Mouse (Mus musculus) intestine, postnatal 0 days (tissue): ENCODE results near the gene Dock2. TPM values are rescaled to one million over a fixed set of nuclear protein-coding genes. Genes with fewer than 3 reads are reported as not detected.
A peak's percentile ranks its signal among the peaks of the same experiment; 100 is the strongest.

Experiments
- ATAC-seq: fragments of 200-750 bp; cut with Nextera tagmentation; 2 replicates; pipeline ENCODE4 v1.8.0; 2017; ENCODE audit warnings: mild to moderate bottlenecking, moderate TSS enrichment, moderate library complexity
- H3K27ac ChIP-seq: fragments of 300-500 bp; sonication (generic); 2 replicates; pipeline ENCODE4 v1.5.1; 2014; ENCODE audit warnings: mild to moderate bottlenecking, low read depth, low read length, moderate library complexity
- H3K27me3 ChIP-seq: fragments of 300-500 bp; sonication (generic); replicated peaks from 2 replicates; pipeline ENCODE4 v1.6.1; 2014; ENCODE audit warnings: low read length, mixed read lengths; ENCODE audit not compliant: control insufficient read depth, insufficient read depth
- H3K36me3 ChIP-seq: fragments of 300-500 bp; sonication (generic); 2 replicates; pipeline ENCODE4 v1.6.1; 2014; ENCODE audit warnings: mild to moderate bottlenecking, moderate library complexity; ENCODE audit not compliant: control insufficient read depth, insufficient read depth
- H3K4me1 ChIP-seq: fragments of 300-500 bp; sonication (generic); replicated peaks from 2 replicates; pipeline ENCODE4 v1.6.1; 2014; ENCODE audit warnings: antibody characterized with exemption, low read length, mixed read lengths; ENCODE audit not compliant: control insufficient read depth, insufficient read depth
- H3K4me2 ChIP-seq: fragments of 300-500 bp; sonication (generic); replicated peaks from 2 replicates; pipeline ENCODE4 v1.6.1; 2014; ENCODE audit warnings: low read depth, mild to moderate bottlenecking, moderate library complexity
- H3K4me3 ChIP-seq: fragments of 300-500 bp; sonication (generic); 2 replicates; pipeline ENCODE4 v1.5.1; 2014; ENCODE audit warnings: low read depth, low read length
- H3K9ac ChIP-seq: fragments of 300-500 bp; sonication (generic); 2 replicates; pipeline ENCODE4 v1.6.1; 2014; ENCODE audit warnings: mild to moderate bottlenecking, low read depth, low read length
- H3K9me3 ChIP-seq: fragments of 300-500 bp; sonication (generic); 2 replicates; pipeline ENCODE4 v1.6.1; 2016; ENCODE audit warnings: mixed run types; ENCODE audit not compliant: control insufficient read depth
- CTCF ChIP-seq: sonication (generic); IDR thresholded peaks from 2 replicates; pipeline ENCODE4 v1.5.1; 2016; ENCODE audit warnings: low read depth, mild to moderate bottlenecking, control low read depth, antibody characterized with exemption, moderate library complexity
- WGBS: fragments of 180-500 bp; shearing (Covaris S2); extraction: QIAGEN DNeasy Blood & Tissue Kit; methylation state at CpG from one replicate; pipeline ENCODE4 v1.1.7; 2014; 5-methylcytosine and 5-hydroxymethylcytosine counted together
- polyA plus RNA-seq: library from polyadenylated mRNA; unstranded; fragments of >200 nt; fragmentation: Nextera tagmentation; extraction: Ambion mirVana; gene quantifications from 2 replicates; pipeline ENCODE4 v1.2.1, GENCODE M21; 2015

Dock2 gene
- polyA plus RNA-seq, 1 experiment from 2014 or later = 0.60 TPM

DNA sequence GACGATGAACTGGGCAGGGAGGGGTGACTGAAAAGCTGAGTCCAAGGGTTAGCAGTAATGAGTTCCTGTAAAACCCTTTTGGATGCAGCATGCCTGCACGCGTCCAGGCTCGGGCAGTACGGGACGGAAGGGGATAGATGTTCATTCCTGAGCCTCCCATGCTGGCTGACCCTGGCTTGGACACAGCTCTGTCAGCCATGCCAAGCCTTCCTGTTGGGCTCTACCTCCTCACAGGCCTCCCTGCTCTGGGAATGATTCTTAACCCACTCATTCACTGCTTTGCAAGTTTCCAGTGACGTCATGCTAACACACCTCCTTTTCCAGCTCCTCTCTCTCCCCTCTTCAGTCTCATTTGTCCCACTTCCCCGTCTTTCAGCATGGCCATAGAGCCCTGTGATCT, 460.0 kb downstream of the Dock2 start:
- no peak overlapping the region for H3K27ac ChIP-seq
- H3K4me2 ChIP-seq = no peak overlapping the region
- WGBS = 76% methylated on average over 8 of the region's 8 CpGs
- no peaks in the 10 kb centered on the region for H3K9me3 ChIP-seq
- no peaks in the 10 kb centered on the region for H3K36me3 ChIP-seq
- H3K9ac ChIP-seq = no peak overlapping the region
- no peak overlapping the region for H3K4me3 ChIP-seq
- H3K4me1 ChIP-seq = no peaks in the 10 kb centered on the region
- TF ChIP-seq CTCF = no peak
- ATAC-seq = no peak
- H3K27me3 ChIP-seq = no peaks in the 10 kb centered on the region

GRCm38 (mm10) chr11:34319282-34319681, 464.4 kb downstream of the Dock2 start:
- no peak for ATAC-seq
- Histone ChIP-seq H3K4me2 (no peak overlapping the region), H3K4me1 (no peaks in the 10 kb centered on the region), H3K27ac (no peak overlapping the region), H3K27me3 (no peaks in the 10 kb centered on the region), H3K36me3 (no peaks in the 10 kb centered on the region), H3K4me3 (no peak overlapping the region), H3K9ac (no peak overlapping the region), H3K9me3 (no peaks in the 10 kb centered on the region)
- 82% methylated on average over 1 of the region's 1 CpGs for WGBS
- no peak for TF ChIP-seq CTCF

GRCm38 (mm10) chr11:34317001-34317400, 466.7 kb downstream of the Dock2 start:
- no peaks in the 10 kb centered on the region for H3K4me1 ChIP-seq
- H3K4me2 ChIP-seq = no peak overlapping the region
- no peak for TF ChIP-seq CTCF
- WGBS = 68% methylated on average over 8 of the region's 8 CpGs
- H3K36me3 ChIP-seq = no peaks in the 10 kb centered on the region
- H3K27ac ChIP-seq = no peak overlapping the region
- no peaks in the 10 kb centered on the region for H3K9me3 ChIP-seq
- no peaks in the 10 kb centered on the region for H3K27me3 ChIP-seq
- H3K9ac ChIP-seq = no peak overlapping the region
- H3K4me3 ChIP-seq = no peak overlapping the region
- no peak for ATAC-seq

DNA sequence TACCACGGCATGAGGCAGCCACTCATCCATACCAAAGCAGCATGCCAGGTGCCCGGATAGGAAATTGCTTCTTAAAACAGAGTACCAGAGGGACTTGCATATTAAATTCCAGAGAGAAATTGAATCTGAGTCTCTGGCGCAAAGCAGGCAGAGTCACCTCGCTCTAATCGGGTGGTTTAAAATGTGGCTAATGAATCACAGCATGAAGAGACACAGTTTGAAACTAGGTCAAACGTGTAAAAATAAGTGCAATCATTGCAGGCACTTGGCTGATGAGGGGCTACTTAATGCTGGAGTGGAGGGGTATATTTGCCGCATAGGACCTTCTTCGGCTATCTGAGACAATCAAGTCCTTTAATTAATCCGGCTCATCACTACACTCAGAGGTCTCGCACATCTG, 467.5 kb downstream of the Dock2 start:
- H3K9me3 ChIP-seq = no peaks in the 10 kb centered on the region
- WGBS = 85% methylated on average over 10 of the region's 10 CpGs
- no peak for TF ChIP-seq CTCF
- no peaks in the 10 kb centered on the region for H3K27me3 ChIP-seq
- no peak overlapping the region for H3K4me3 ChIP-seq
- no peak overlapping the region for H3K4me2 ChIP-seq
- no peak overlapping the region for H3K9ac ChIP-seq
- no peak for ATAC-seq
- no peaks in the 10 kb centered on the region for H3K36me3 ChIP-seq
- H3K4me1 ChIP-seq = no peaks in the 10 kb centered on the region
- H3K27ac ChIP-seq = no peak overlapping the region

DNA sequence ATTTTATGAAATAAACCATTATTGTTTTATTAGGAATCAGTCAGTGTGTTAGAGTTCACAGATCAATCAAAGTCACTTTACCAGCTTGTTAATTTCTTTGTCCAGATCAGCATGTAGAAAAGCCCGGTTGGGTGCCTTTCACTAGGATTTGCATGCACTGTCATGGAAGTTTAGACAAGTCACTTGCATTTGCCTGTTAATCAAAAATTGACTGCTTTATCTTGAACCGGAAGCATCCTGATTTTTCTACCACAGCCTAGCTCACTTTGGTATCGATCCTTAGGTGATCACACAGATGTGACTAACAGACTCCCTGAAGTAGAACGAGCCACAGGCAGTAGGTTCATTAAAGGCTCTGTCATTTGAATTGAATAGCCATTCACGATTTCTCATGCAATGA, 468.3 kb downstream of the Dock2 start:
- no peak for ATAC-seq
- no peaks in the 10 kb centered on the region for H3K27me3 ChIP-seq
- H3K4me2 ChIP-seq = no peak overlapping the region
- H3K9ac ChIP-seq = no peak overlapping the region
- no peak overlapping the region for H3K27ac ChIP-seq
- no peak overlapping the region for H3K4me3 ChIP-seq
- 50% methylated on average over 5 of the region's 5 CpGs for WGBS
- no peaks in the 10 kb centered on the region for H3K4me1 ChIP-seq
- H3K9me3 ChIP-seq = no peaks in the 10 kb centered on the region
- no peaks in the 10 kb centered on the region for H3K36me3 ChIP-seq
- TF ChIP-seq CTCF = no peak

DNA sequence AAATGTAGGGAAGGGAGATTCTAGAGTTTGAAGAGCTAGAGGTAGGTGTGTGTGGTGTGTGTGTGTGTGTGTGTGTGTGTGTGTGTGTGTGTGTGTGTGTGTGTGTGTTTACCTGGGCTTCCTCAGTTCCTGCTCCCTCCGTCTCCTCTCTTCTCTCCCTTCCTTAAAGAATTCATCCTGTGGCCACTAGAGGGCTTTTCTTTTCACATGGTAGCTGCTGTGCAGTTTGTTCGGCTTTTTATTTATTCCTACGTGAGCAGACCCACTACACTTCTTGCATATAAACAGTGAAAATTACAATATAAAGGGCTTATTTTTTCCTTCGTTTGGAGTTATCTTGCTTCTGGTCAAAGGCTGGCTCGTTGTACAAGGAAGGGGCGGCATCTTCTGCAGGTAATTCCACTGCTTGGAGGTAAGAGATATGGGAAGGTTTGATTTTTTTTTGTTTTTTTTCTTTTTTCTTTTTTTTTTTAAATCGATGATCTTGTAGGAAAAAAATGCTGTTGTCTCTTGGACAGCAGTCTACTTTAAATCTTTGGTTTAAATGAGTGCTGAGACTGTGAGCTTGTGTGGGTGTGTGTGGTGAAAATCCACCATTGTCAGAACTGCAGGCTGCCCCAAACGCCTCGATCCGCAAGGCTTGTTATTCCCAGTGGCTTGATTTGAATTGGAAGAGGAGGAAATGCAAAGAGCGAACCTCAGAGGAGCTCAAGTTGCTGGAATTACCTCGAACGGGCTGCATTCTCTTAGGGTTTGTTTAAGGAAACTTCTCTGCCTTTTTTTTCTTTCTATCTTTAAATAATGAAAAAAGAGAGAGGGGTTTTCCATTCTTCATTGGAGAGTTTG, 468.9 kb downstream of the Dock2 start, which contains the start of gene Fam196b:
Gene Fam196b, plus strand, starts transcription at position 289 of the 846 bp plus-strand sequence.
- Histone ChIP-seq H3K9me3 (no peaks in the 10 kb centered on the region), H3K27ac (no peak within 1 kb of the TSS), H3K27me3 (no peaks in the 10 kb centered on the region), H3K4me3 (0 out of 2 replicates have a peak within 1 kb of the TSS, but pooled peaks have one; percentile 9), H3K4me1 (no peaks in the 10 kb centered on the region), H3K9ac (no peak within 1 kb of the TSS), H3K36me3 (no peaks in the 10 kb centered on the region), H3K4me2 (peak within 1 kb of the TSS; percentile 51)
- no peak for ATAC-seq
- TF ChIP-seq CTCF = peak; percentile 69
- WGBS = 7% methylated on average over 13 of the region's 13 CpGs
